Mouse (Mus musculus) heart, postnatal 0 days (tissue): ENCODE results near the gene Ddx4.
A peak's percentile ranks its signal among the peaks of the same experiment; 100 is the strongest.

ENCODE experiments used
- CTCF ChIP-seq: IDR thresholded peaks from 2 replicates; pipeline ENCODE4 v1.5.1; 2016; ENCODE audit warnings: antibody characterized with exemption, control low read depth, low read depth
- EP300 ChIP-seq: IDR thresholded peaks from 2 replicates; pipeline ENCODE4 v1.6.1; 2016; ENCODE audit warnings: antibody characterized with exemption, low read depth

DNA sequence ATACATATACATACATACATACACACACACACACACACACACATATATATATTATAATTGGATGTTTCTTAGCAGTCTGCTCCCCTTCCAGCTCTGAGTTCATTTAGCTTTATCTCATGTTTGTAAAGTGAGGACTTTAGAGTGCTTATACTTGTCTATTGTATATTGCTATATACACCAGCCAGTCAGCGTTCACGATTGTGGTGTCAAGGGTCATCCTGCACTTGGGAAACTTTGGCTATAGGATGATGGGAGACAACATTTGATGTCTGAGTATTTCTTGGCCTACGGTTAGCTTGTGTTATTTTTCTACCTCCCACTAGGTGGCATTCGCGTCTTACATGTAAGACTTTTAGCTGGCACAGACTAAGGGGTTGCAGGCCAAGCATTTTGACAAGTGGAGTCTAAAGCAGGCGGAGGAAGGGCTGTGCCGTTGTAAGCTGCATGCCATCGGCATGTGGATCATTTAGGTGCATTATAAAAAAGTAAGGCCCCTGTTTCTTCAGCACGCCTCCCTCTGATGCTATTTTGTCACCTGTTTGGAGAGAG is 21.7 kb upstream of the Ddx4 start:
- TF ChIP-seq CTCF (peak; percentile 95), EP300 (no peak)
